Mouse (Mus musculus) forebrain, embryonic 16.5 days (tissue): Measurements from ENCODE around the gene Ssx2ip. TPM values are rescaled to one million over a fixed set of nuclear protein-coding genes. Genes with fewer than 3 reads are reported as not detected.

ENCODE experiments used
- ATAC-seq: fragments of 200-750 bp; cut with Nextera tagmentation; 2 replicates; pipeline ENCODE4 v1.8.0; 2017; ENCODE audit warnings: mild to moderate bottlenecking, moderate library complexity
- H3K27ac ChIP-seq: fragments of 300-500 bp; sonication (generic); 2 replicates; pipeline ENCODE4 v1.5.1; 2014; ENCODE audit warnings: low read length, control low read depth
- H3K27me3 ChIP-seq: fragments of 300-500 bp; sonication (generic); replicated peaks from 2 replicates; pipeline ENCODE4 v1.6.1; 2014; ENCODE audit warnings: low read length; ENCODE audit not compliant: control insufficient read depth, insufficient read depth
- H3K36me3 ChIP-seq: fragments of 300-500 bp; sonication (generic); 2 replicates; pipeline ENCODE4 v1.6.1; 2014; ENCODE audit not compliant: control insufficient read depth, insufficient read depth
- H3K4me1 ChIP-seq: fragments of 300-500 bp; sonication (generic); replicated peaks from 2 replicates; pipeline ENCODE4 v1.6.1; 2014; ENCODE audit warnings: low read length; ENCODE audit not compliant: control insufficient read depth, insufficient read depth
- H3K4me2 ChIP-seq: fragments of 300-500 bp; sonication (generic); 2 replicates; pipeline ENCODE4 v1.6.1; 2014; ENCODE audit warnings: mild to moderate bottlenecking, low read length, control low read depth
- H3K4me3 ChIP-seq: fragments of 300-500 bp; sonication (generic); replicated peaks from 2 replicates; pipeline ENCODE4 v1.5.1; 2014; ENCODE audit warnings: mild to moderate bottlenecking, low read length, control low read depth
- H3K9ac ChIP-seq: fragments of 300-500 bp; sonication (generic); replicated peaks from 2 replicates; pipeline ENCODE4 v1.6.1; 2014; ENCODE audit warnings: low read depth, low read length, control low read depth
- H3K9me3 ChIP-seq: fragments of 300-500 bp; sonication (generic); 2 replicates; pipeline ENCODE4 v1.6.1; 2016; ENCODE audit warnings: low read length; ENCODE audit not compliant: control insufficient read depth
- WGBS: fragments of 180-500 bp; shearing (Covaris S2); extraction: QIAGEN DNeasy Blood & Tissue Kit; methylation state at CpG from one replicate; pipeline ENCODE4 v1.1.7; 2014; 5-methylcytosine and 5-hydroxymethylcytosine counted together
- polyA plus RNA-seq: library from polyadenylated mRNA; unstranded; fragments of >200 nt; fragmentation: Nextera tagmentation; extraction: Ambion mirVana; gene quantifications from 2 replicates; pipeline ENCODE4 v1.2.1, GENCODE M21; 2015

Ssx2ip gene
- polyA plus RNA-seq, 1 experiment from 2014 or later = 22.5 TPM

DNA sequence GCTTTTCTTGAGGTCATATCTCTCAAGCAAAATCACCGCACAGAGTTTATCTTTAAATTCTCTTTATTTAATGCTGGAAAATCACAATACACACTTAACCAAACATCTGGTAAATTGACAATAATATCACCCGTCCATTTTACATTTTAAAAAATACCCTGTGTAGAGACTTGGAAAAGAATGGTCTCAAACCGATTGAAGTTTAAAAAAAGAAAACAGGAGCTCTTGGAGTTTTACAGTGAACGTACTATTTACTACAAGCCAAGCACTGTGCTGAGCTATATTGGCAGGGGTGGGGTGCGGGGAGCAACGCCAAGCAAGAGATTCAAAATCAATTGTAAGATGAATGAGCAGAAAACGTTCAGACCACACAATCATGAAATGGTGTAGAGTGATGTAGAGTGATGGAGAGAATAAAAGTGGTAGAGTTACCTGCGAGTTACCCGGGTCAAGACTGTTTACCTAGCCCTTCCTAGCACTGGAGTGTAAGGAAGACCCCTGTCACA, 45.4 kb downstream of the Ssx2ip start, which contains the start of gene Ctbs:
Ctbs (plus strand) TSS at position 51 of the 506 bp plus-strand sequence.
- 0 out of 2 replicates have a peak, but pooled peaks cover 3% of the 10 kb centered on the region for H3K9me3 ChIP-seq
- H3K4me2 ChIP-seq = peak within 1 kb of the TSS; percentile 56
- 0 out of 2 replicates have a peak, but pooled peaks cover 3% of the 10 kb centered on the region for H3K36me3 ChIP-seq
- no peaks in the 10 kb centered on the region; the same call in 1 of the 2 replicates for H3K4me1 ChIP-seq
- H3K4me3 ChIP-seq = peak within 1 kb of the TSS; percentile 57
- peak within 1 kb of the TSS; percentile 69 for H3K9ac ChIP-seq
- H3K27me3 ChIP-seq = no peaks in the 10 kb centered on the region
- ATAC-seq = no peak; the same call in 1 of the 2 replicates
- 44% methylated on average over 9 of the region's 9 CpGs for WGBS
- no peak within 1 kb of the TSS for H3K27ac ChIP-seq

DNA sequence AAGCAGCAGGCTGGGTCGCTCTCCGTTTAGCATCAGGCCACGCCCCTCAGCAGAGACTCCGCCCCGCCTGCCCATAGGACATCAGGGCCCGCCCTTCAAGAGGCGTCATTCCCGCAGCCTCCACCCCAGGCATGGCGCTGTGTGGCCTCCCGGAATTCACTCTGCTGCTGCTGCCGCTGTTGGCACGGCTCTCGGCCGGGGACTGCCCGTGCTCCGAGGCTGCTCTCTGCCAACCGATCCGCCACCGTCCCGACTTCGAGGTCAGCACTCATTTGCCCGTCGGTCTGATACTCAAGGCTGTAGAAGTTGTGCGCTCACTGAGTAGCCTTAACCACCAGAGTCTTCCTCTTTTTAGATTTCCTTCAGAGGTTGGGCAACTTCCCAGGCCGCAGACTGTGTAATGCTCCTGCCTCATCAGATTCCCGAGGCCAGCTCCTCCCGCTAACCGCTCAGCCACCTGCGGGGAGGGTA, 46.0 kb downstream of the Ssx2ip start:
- Histone ChIP-seq H3K4me2 (peak overlapping the region; percentile 56), H3K9me3 (0 out of 2 replicates have a peak, but pooled peaks cover 3% of the 10 kb centered on the region), H3K4me1 (no peaks in the 10 kb centered on the region; the same call in 1 of the 2 replicates), H3K9ac (peak overlapping the region; percentile 69), H3K4me3 (peak overlapping the region; percentile 57), H3K27me3 (no peaks in the 10 kb centered on the region), H3K27ac (no peak overlapping the region), H3K36me3 (0 out of 2 replicates have a peak, but pooled peaks cover 3% of the 10 kb centered on the region)
- ATAC-seq = peak; percentile 99
- under 1% methylated on average over 29 of the region's 29 CpGs for WGBS

DNA sequence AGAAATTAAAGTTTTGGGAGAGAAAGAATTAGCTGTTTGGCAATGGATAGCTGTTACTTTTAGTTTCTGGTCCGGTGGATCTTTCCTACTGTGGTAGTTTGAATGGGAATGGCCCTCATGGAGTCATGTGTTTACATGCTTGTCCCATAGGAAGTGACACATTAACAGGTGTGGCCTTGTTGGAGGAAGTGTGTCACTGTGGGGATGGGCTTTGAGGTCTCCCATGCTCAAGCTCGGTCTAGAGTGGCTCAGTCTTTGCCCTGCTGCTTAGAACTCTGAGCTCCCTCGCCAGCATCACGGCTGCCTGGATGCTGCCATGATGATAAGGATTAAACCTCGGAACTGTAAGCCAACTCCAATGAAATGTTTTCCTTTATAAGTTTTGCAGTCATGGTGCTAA, 46.9 kb downstream of the Ssx2ip start:
- WGBS = 81% methylated on average over 5 of the region's 5 CpGs
- H3K4me2 ChIP-seq = no peak overlapping the region

DNA sequence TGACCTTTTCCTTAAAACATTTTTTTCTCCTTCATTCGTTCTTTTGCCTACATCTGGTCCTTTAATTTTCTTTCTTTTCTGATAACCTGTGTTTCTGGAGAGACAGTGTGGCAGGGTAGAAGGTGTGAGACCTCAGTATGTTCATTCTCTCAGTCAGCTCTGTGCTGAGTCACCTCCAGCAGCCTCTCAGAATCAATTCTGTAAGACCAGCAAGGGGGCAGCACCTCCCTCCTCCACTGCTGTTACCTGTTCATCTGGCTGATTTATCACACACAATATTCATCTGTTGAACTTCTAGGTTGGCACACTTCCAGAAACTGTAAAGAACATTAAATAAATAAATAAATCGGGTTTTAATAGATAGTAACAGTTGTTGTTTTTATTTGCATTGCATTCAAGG, 58.5 kb downstream of the Ssx2ip start:
- Histone ChIP-seq H3K4me2 (no peak overlapping the region), H3K27ac (no peak overlapping the region), H3K4me1 (no peaks in the 10 kb centered on the region), H3K4me3 (no peak overlapping the region), H3K36me3 (no peaks in the 10 kb centered on the region), H3K9ac (no peak overlapping the region), H3K9me3 (no peaks in the 10 kb centered on the region), H3K27me3 (no peaks in the 10 kb centered on the region)
- no peak for ATAC-seq
- WGBS = 76% methylated on average over 2 of the region's 2 CpGs

More for the DNA sequence above, 46.9 kb downstream of the Ssx2ip start:
- Histone ChIP-seq H3K4me1 (no peaks in the 10 kb centered on the region; the same call in 1 of the 2 replicates), H3K27ac (no peak overlapping the region), H3K36me3 (no peaks in the 10 kb centered on the region), H3K9me3 (no peaks in the 10 kb centered on the region), H3K9ac (no peak overlapping the region), H3K4me3 (no peak overlapping the region), H3K27me3 (no peaks in the 10 kb centered on the region)
- no peak for ATAC-seq

DNA sequence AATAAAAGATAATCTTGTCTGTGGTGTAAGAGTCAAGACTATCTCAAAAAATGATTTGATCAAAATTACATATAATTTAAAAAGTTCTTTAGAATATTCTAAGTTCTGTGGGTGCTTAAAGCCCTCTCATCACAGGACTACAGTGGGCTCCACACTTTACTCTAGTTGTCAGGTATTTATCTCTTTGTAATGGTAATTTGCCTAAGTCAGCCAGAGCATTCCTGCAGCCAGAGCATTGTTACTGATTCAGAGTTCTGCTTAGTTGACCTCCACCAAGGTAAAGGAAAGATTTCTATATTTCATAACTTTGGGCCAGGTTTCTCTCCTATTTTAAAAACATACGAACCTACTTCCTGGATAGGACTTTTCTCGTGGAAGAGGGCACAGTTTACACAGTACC, 64.8 kb downstream of the Ssx2ip start:
- Histone ChIP-seq H3K27ac (no peak overlapping the region), H3K9ac (no peak overlapping the region), H3K4me2 (no peak overlapping the region), H3K36me3 (no peaks in the 10 kb centered on the region), H3K9me3 (no peaks in the 10 kb centered on the region), H3K27me3 (no peaks in the 10 kb centered on the region), H3K4me3 (no peak overlapping the region), H3K4me1 (no peaks in the 10 kb centered on the region)
- no peak for ATAC-seq
- 83% methylated on average over 2 of the region's 2 CpGs for WGBS

DNA sequence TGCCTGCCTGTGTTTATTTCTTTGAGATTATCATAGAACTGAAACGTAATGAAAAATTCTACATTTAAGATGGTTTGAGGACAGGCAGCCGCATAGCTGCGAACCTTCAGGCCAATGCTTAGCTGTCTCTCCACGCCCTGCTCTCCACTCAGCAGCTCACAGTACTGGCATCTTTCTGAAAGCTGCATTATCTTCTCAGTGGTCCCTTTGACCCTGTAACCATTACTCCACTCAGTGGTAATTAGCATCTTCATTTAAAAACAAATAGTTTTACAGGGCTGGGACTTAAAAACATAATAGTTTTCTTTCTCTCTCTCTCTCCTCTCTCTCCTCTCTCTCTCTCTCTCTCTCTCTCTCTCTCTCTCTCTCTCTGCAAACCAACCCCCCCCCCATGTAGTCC, 68.2 kb downstream of the Ssx2ip start:
- Histone ChIP-seq H3K9me3 (no peaks in the 10 kb centered on the region), H3K9ac (no peak overlapping the region), H3K4me3 (no peak overlapping the region), H3K27me3 (no peaks in the 10 kb centered on the region), H3K4me2 (no peak overlapping the region), H3K36me3 (no peaks in the 10 kb centered on the region), H3K27ac (no peak overlapping the region), H3K4me1 (no peaks in the 10 kb centered on the region)
- 62% methylated on average over 4 of the region's 4 CpGs for whole genome bisulfite sequencing
- no peak for ATAC-seq

DNA sequence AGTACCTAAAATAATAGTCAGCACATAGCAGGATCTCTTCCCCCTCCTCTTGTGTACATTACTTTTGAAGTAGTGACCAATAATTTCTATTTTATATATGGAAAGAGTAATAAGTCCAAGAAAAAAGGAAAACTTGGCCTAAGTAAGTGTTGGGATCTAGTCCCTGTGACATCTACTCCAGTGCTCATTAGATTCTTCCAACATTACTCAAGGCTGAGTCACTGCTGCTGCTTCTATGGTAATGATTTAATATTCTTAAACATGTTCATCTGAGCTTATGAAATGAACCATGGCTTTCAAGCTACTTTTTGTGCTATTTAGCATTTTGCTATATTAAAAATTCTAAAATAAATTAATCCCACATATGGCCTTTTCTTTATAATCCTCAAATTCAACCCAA, 69.3 kb downstream of the Ssx2ip start:
- Histone ChIP-seq H3K4me1 (no peaks in the 10 kb centered on the region), H3K27me3 (no peaks in the 10 kb centered on the region), H3K4me2 (no peak overlapping the region), H3K9me3 (no peaks in the 10 kb centered on the region), H3K4me3 (no peak overlapping the region), H3K9ac (no peak overlapping the region), H3K36me3 (no peaks in the 10 kb centered on the region), H3K27ac (no peak overlapping the region)
- no peak for ATAC-seq

DNA sequence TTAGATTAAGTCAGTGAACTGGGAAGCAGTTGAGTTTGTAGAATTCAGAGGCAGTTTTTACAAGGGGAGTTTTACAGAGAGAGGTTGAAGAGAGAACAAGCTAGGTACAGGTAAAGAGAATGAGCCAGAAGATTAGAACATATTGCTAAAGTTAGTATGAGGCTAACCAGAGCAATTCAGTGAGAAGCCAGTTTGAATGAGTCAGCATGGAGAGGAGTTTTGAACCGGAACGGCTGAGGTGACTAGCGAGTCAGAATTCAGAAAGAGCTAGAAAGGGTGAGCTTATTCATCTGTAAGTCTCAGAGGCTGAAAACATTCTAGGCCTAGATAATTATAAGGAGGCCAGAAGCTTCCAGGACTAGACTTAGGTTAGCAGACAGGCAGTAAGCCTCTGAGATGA, 70.0 kb downstream of the Ssx2ip start:
- WGBS = 85% methylated on average over 3 of the region's 3 CpGs
- no peak for ATAC-seq
- no peaks in the 10 kb centered on the region for H3K27me3 ChIP-seq

DNA sequence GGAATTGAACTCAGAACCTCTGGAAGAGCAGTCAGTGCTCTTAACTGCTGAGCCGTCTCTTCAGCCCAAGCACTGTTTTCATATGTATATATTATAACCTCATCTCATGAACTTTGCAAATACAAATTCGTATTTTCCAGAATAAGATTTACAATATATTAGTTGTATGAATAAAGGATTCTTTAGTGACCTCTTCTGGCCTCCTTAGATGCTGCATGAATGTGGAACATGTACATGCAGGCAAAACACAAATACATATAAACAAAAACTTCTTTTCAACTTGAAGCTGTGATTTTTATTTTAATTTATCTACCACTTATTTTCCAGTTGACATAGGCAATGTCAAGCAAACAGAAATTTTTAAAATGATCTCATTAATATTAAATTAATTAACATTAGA, 77.6 kb downstream of the Ssx2ip start:
- Histone ChIP-seq H3K27ac (no peak overlapping the region), H3K36me3 (no peaks in the 10 kb centered on the region), H3K9ac (no peak overlapping the region), H3K4me1 (no peaks in the 10 kb centered on the region), H3K4me3 (no peak overlapping the region), H3K4me2 (no peak overlapping the region), H3K27me3 (no peaks in the 10 kb centered on the region), H3K9me3 (no peaks in the 10 kb centered on the region)
- 72% methylated on average over 2 of the region's 2 CpGs for WGBS
- no peak for ATAC-seq

More for the DNA sequence above, 70.0 kb downstream of the Ssx2ip start:
- Histone ChIP-seq H3K4me3 (no peak overlapping the region), H3K36me3 (no peaks in the 10 kb centered on the region), H3K4me2 (no peak overlapping the region), H3K9me3 (no peaks in the 10 kb centered on the region), H3K9ac (no peak overlapping the region), H3K27ac (no peak overlapping the region), H3K4me1 (no peaks in the 10 kb centered on the region)

DNA sequence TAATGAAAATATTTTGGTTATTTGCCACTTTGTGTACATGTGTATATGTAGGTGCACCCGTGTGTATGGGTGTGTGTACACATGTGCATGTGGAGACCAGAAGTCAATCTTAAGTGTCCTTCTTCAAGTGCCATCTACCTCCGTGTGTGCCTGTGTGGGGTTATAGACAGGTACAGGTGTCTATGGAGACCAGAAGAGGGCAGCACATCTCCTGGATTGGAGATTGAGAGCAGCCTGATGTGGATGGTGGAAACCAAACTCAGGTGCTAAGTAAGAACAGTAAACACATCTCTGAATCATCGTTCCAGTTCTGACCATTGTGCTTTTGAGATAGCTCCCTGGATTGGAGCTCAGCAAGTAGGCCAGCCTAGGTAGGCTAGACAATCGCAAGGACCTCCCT, 82.0 kb downstream of the Ssx2ip start:
- no peaks in the 10 kb centered on the region for H3K9me3 ChIP-seq
- 86% methylated on average over 4 of the region's 4 CpGs for WGBS
- H3K36me3 ChIP-seq = no peaks in the 10 kb centered on the region
- no peaks in the 10 kb centered on the region for H3K27me3 ChIP-seq
- no peak for ATAC-seq
- no peak overlapping the region for H3K4me3 ChIP-seq
- H3K9ac ChIP-seq = no peak overlapping the region
- no peak overlapping the region for H3K27ac ChIP-seq
- no peaks in the 10 kb centered on the region for H3K4me1 ChIP-seq
- H3K4me2 ChIP-seq = no peak overlapping the region
